Mouse (Mus musculus): ENCODE data around the gene Gm49336. TPM values are rescaled to one million over a fixed set of nuclear protein-coding genes. Genes with fewer than 3 reads are reported as not detected.

Gene Gm49336
- polyA plus RNA-seq, 1 experiment from 2014 or later: 61.0 TPM

- H3K36me3 ChIP-seq: no peaks in the 10 kb centered on the region
- 26% methylated on average over 9 of the region's 9 CpGs for WGBS
- H3K4me3 ChIP-seq: peak overlapping the region; percentile 86
- peaks cover 21% of the 10 kb centered on the region for H3K4me1 ChIP-seq
- no peak for DNase-seq (ENCODE audit: low spot score)
- peak overlapping the region; percentile 85 for H3K27ac ChIP-seq (replicated peaks)
- H3K9me3 ChIP-seq (replicated peaks): no peaks in the 10 kb centered on the region
- peaks cover 72% of the 10 kb centered on the region for H3K27me3 ChIP-seq (ENCODE audit: low read depth, poor library complexity, severe bottlenecking)
Observed at GRCm38 (mm10) chr14:60176469-60176890, 74.8 kb downstream of the Gm49336 start.

DNA sequence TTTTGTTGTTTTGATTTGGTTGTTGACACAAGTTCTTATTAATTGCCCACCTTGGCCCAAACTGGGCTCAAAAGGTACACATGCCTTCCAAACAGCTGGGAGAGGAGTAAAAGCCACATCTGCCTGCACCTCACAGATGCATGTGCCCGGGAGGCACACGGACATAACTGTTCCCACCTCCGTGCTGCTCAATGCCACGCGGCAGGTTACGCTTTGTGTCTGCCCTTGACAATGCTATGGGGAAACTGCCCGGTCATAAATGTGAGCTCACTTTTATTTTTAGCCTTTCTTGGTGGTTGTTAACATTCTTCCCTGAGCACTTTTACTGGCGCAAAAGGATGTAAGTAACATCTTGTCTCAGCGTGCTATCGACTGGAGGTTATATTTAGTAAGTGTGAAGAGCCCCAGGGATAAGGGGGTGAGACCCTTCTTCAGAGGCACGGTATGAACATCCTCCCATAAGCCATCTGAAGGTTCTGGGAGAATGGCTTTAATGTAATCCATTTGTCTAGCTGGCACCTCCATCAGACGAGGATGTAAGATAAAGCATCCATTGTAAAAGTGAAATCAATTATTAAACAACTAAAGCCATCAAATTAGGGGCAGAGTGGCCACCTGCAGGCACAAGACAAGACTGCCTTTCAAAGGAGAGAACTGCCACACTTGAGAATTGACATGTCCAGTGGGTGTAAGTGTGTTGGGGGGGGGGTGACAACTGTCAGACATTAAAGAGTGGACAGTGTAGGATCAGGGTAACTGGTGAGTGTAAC, 78.8 kb downstream of the Gm49336 start:
- Histone ChIP-seq H3K27me3 (ENCODE audit: low read depth, poor library complexity, severe bottlenecking) (peaks cover 43% of the 10 kb centered on the region), H3K27ac (replicated peaks) (no peak overlapping the region), H3K9me3 (replicated peaks) (no peaks in the 10 kb centered on the region), H3K36me3 (no peaks in the 10 kb centered on the region), H3K4me1 (peaks cover 16% of the 10 kb centered on the region), H3K4me3 (no peak overlapping the region)
- no peak for DNase-seq (ENCODE audit: low spot score)
- WGBS: 79% methylated on average over 12 of the region's 12 CpGs

DNA sequence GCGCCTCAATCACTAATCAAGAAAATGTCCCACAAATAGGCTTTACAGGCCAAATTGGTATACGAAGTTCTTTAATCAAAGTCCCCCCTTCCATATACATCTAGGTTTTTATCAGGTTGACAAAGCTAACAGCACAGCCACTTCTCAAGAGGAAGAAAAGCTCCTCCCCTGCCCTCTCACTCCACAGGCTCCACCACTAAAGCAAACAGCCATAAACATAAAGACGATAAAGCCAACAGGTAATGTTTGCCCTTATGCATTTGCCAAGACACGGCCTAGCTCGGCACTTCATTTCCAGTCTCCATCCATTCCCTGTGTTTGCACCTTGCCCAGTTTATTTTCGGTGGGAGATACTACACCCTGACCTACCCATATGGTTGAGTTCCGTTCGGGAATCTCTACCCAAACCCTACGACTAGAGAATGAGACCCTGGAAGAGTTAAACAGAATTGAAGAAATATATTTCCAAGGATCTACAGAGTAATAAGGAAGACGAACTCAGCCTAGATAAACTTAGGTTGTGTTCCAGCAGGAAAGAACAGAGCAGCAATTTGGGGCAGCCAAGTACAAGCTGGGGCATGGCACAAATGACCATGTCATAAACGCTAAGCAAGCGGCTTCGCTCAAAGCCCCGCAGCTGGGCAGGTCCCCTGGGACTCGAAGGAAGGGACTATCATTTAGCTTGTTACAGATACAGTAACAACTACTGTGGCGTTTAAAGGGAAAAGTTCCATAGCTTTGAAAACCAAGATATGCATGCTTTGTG, 80.3 kb downstream of the Gm49336 start:
- 93% methylated on average over 16 of the region's 16 CpGs for WGBS
- Histone ChIP-seq H3K27ac (replicated peaks) (no peak overlapping the region), H3K9me3 (replicated peaks) (no peaks in the 10 kb centered on the region), H3K36me3 (no peaks in the 10 kb centered on the region), H3K27me3 (ENCODE audit: low read depth, poor library complexity, severe bottlenecking) (peaks cover 29% of the 10 kb centered on the region), H3K4me3 (no peak overlapping the region), H3K4me1 (peaks cover 6% of the 10 kb centered on the region; the same call in 1 of the 2 replicates)
- no peak for DNase-seq (ENCODE audit: low spot score)

GRCm38 (mm10) chr14:60163367-60163766, 87.9 kb downstream of the Gm49336 start:
- H3K4me1 ChIP-seq: no peaks in the 10 kb centered on the region
- no peaks in the 10 kb centered on the region for H3K27me3 ChIP-seq (ENCODE audit: low read depth, poor library complexity, severe bottlenecking)
- no peaks in the 10 kb centered on the region for H3K9me3 ChIP-seq (replicated peaks)
- 84% methylated on average over 3 of the region's 3 CpGs for WGBS
- no peak overlapping the region for H3K4me3 ChIP-seq
- H3K27ac ChIP-seq (replicated peaks): no peak overlapping the region
- no peak for DNase-seq (ENCODE audit: low spot score)
- no peaks in the 10 kb centered on the region for H3K36me3 ChIP-seq

MicroRNA genes within 50 kb of the gene (microRNA counts, 519-probe panel; counts per million panel counts)
- not detected for microRNA mmu-miR-719

Small RNA genes within 50 kb of the gene (microRNA-seq; reads per million reads assigned to microRNA genes)
- not detected for gene Mir719

Other genes starting within 250 kb of the Gm49336 start
- gene Atp8a2, start 54.3 kb downstream of the Gm49336 start, polyA plus RNA-seq (2016; fragmentation: Nextera tagmentation; extraction: Ambion mirVana): 2.5 and 5.2 TPM in 2 replicates
- gene Nupl1, start 76 bp downstream of the Gm49336 start, polyA plus RNA-seq (2016; fragmentation: Nextera tagmentation; extraction: Ambion mirVana): 0.09 TPM in 1 of 2 replicates, not detected in the other
- 29.9 and 42.0 TPM in 2 replicates for gene Mtmr6, start 13.7 kb upstream of the Gm49336 start, polyA plus RNA-seq (2016; fragmentation: Nextera tagmentation; extraction: Ambion mirVana)
- gene Amer2, start 121.8 kb upstream of the Gm49336 start, polyA plus RNA-seq (2016; fragmentation: Nextera tagmentation; extraction: Ambion mirVana): 9.9 and 14.1 TPM in 2 replicates

Measured in midbrain, embryonic 10.5 days (tissue).